Mouse (Mus musculus) E14TG2a.4 (cell line): Measurements from ENCODE around the gene Tbcc.

Experiments used
- CTCF ChIP-seq: conservative IDR thresholded peaks from 2 replicates; pipeline ENCODE4 v1.5.1; 2014; ENCODE audit warnings: low read length
- NANOG ChIP-seq: IDR thresholded peaks from 2 replicates; pipeline ENCODE4 v1.6.1; 2014; ENCODE audit warnings: borderline replicate concordance, low read length, mixed read lengths

- no peak for TF ChIP-seq CTCF
- no peak for TF ChIP-seq NANOG
These were observed 34.4 kb upstream of the Tbcc start for GRCm38 (mm10) chr17:46856107-46856388.
